Mouse (Mus musculus): ENCODE data around the gene Ampd2. TPM values are rescaled to one million over a fixed set of nuclear protein-coding genes. Genes with fewer than 3 reads are reported as not detected.

The Ampd2 gene
- polyA plus RNA-seq (2015; fragmentation: Nextera tagmentation; extraction: Ambion mirVana), result 48.5 and 49.2 TPM in 2 replicates

- under 1% methylated on average over 29 of the region's 29 CpGs for WGBS
- H3K4me3 ChIP-seq, result peak within 1 kb of the TSS; percentile 68
- no peaks in the 10 kb centered on the region for H3K36me3 ChIP-seq
- H3K4me2 ChIP-seq (replicated peaks), result peak within 1 kb of the TSS; percentile 100
- H3K27me3 ChIP-seq, result no peaks in the 10 kb centered on the region
- peaks cover 63% of the 10 kb centered on the region for H3K4me1 ChIP-seq
- no peaks in the 10 kb centered on the region for H3K9me3 ChIP-seq
- peak; percentile 24 for ATAC-seq (ENCODE audit: low FRiP score, low read depth)
- peak within 1 kb of the TSS; percentile 81 for H3K9ac ChIP-seq
- peak within 1 kb of the TSS; percentile 88 for H3K27ac ChIP-seq
Observed at GRCm38 (mm10) chr3:108086470-108086979, at the start of gene Ampd2. Gene Ampd2, minus strand, starts transcription at chr3:108086651.

GRCm38 (mm10) chr3:108134701-108135100 lies 48.2 kb upstream of the Ampd2 start:
- peaks cover 6% of the 10 kb centered on the region; the same call in 1 of the 2 replicates for H3K4me1 ChIP-seq
- no peak for ATAC-seq (ENCODE audit: low FRiP score, low read depth)
- H3K27ac ChIP-seq, result no peak overlapping the region
- no peak overlapping the region for H3K4me2 ChIP-seq (replicated peaks)
- no peak overlapping the region for H3K9ac ChIP-seq
- no peaks in the 10 kb centered on the region for H3K27me3 ChIP-seq
- no peak overlapping the region for H3K4me3 ChIP-seq
- H3K9me3 ChIP-seq, result no peaks in the 10 kb centered on the region
- H3K36me3 ChIP-seq, result peaks cover 11% of the 10 kb centered on the region; the same call in 1 of the 2 replicates
- WGBS, result 85% methylated on average over 11 of the region's 11 CpGs

- H3K9ac ChIP-seq, result no peak overlapping the region
- H3K4me3 ChIP-seq, result no peak overlapping the region
- no peaks in the 10 kb centered on the region for H3K27me3 ChIP-seq
- 92% methylated on average over 1 of the region's 1 CpGs for WGBS
- peaks cover 7% of the 10 kb centered on the region; the same call in 1 of the 2 replicates for H3K36me3 ChIP-seq
- H3K9me3 ChIP-seq, result no peaks in the 10 kb centered on the region
- ATAC-seq (ENCODE audit: low FRiP score, low read depth), result no peak
- H3K4me2 ChIP-seq (replicated peaks), result no peak overlapping the region
- no peak overlapping the region for H3K27ac ChIP-seq
- H3K4me1 ChIP-seq, result peaks cover 23% of the 10 kb centered on the region
Observed at GRCm38 (mm10) chr3:108132484-108132883, 46.0 kb upstream of the Ampd2 start.

GRCm38 (mm10) chr3:108131821-108132220 lies 45.4 kb upstream of the Ampd2 start:
- peaks cover 23% of the 10 kb centered on the region for H3K4me1 ChIP-seq
- no peaks in the 10 kb centered on the region for H3K27me3 ChIP-seq
- whole genome bisulfite sequencing, result 72% methylated on average over 1 of the region's 1 CpGs
- H3K9me3 ChIP-seq, result no peaks in the 10 kb centered on the region
- H3K4me2 ChIP-seq (replicated peaks), result no peak overlapping the region
- no peak overlapping the region for H3K4me3 ChIP-seq
- H3K36me3 ChIP-seq, result 0 out of 2 replicates have a peak, but pooled peaks cover 2% of the 10 kb centered on the region
- no peak overlapping the region for H3K27ac ChIP-seq
- H3K9ac ChIP-seq, result no peak overlapping the region
- ATAC-seq (ENCODE audit: low FRiP score, low read depth), result no peak

- no peaks in the 10 kb centered on the region for H3K9me3 ChIP-seq
- no peak for ATAC-seq (ENCODE audit: low FRiP score, low read depth)
- H3K9ac ChIP-seq, result no peak overlapping the region
- no peak overlapping the region for H3K4me3 ChIP-seq
- H3K36me3 ChIP-seq, result no peaks in the 10 kb centered on the region
- H3K4me2 ChIP-seq (replicated peaks), result no peak overlapping the region
- H3K27ac ChIP-seq, result no peak overlapping the region
- 94% methylated on average over 5 of the region's 5 CpGs for WGBS
- peaks cover 23% of the 10 kb centered on the region for H3K4me1 ChIP-seq
- no peaks in the 10 kb centered on the region for H3K27me3 ChIP-seq
Observed at GRCm38 (mm10) chr3:108131216-108131615, 44.8 kb upstream of the Ampd2 start.

GRCm38 (mm10) chr3:108129804-108130203 lies 43.4 kb upstream of the Ampd2 start:
- H3K27ac ChIP-seq, result no peak overlapping the region
- ATAC-seq (ENCODE audit: low FRiP score, low read depth), result no peak
- H3K9ac ChIP-seq, result no peak overlapping the region
- H3K9me3 ChIP-seq, result no peaks in the 10 kb centered on the region
- peaks cover 17% of the 10 kb centered on the region for H3K4me1 ChIP-seq
- no peaks in the 10 kb centered on the region for H3K27me3 ChIP-seq
- no peak overlapping the region for H3K4me2 ChIP-seq (replicated peaks)
- H3K36me3 ChIP-seq, result no peaks in the 10 kb centered on the region
- WGBS, result 85% methylated on average over 4 of the region's 4 CpGs
- H3K4me3 ChIP-seq, result no peak overlapping the region

- Histone ChIP-seq H3K4me1 (peaks cover 17% of the 10 kb centered on the region), H3K9me3 (no peaks in the 10 kb centered on the region), H3K27ac (no peak overlapping the region), H3K27me3 (no peaks in the 10 kb centered on the region), H3K4me3 (no peak overlapping the region), H3K9ac (no peak overlapping the region), H3K36me3 (no peaks in the 10 kb centered on the region), H3K4me2 (replicated peaks) (no peak overlapping the region)
- ATAC-seq (ENCODE audit: low FRiP score, low read depth), result no peak
- 84% methylated on average over 4 of the region's 4 CpGs for WGBS
Observed at GRCm38 (mm10) chr3:108129367-108129766, 42.9 kb upstream of the Ampd2 start.

GRCm38 (mm10) chr3:108128520-108128919 lies 42.1 kb upstream of the Ampd2 start:
- 0 out of 2 replicates have a peak overlapping the region, but pooled peaks have one; percentile 18 for H3K27ac ChIP-seq
- ATAC-seq (ENCODE audit: low FRiP score, low read depth), result no peak
- WGBS, result 71% methylated on average over 5 of the region's 5 CpGs

GRCm38 (mm10) chr3:108126327-108126726 lies 39.9 kb upstream of the Ampd2 start:
- no peak for ATAC-seq (ENCODE audit: low FRiP score, low read depth)
- no peaks in the 10 kb centered on the region for H3K9me3 ChIP-seq
- 82% methylated on average over 3 of the region's 3 CpGs for WGBS
- peaks cover 17% of the 10 kb centered on the region for H3K4me1 ChIP-seq
- no peak overlapping the region for H3K9ac ChIP-seq
- no peaks in the 10 kb centered on the region for H3K27me3 ChIP-seq
- peaks cover 16% of the 10 kb centered on the region for H3K36me3 ChIP-seq
- no peak overlapping the region for H3K27ac ChIP-seq
- H3K4me2 ChIP-seq (replicated peaks), result no peak overlapping the region
- H3K4me3 ChIP-seq, result no peak overlapping the region

More at GRCm38 (mm10) chr3:108128520-108128919, 42.1 kb upstream of the Ampd2 start:
- H3K4me1 ChIP-seq, result peaks cover 17% of the 10 kb centered on the region
- no peaks in the 10 kb centered on the region for H3K27me3 ChIP-seq
- no peak overlapping the region for H3K9ac ChIP-seq
- H3K36me3 ChIP-seq, result peaks cover under 1% of the 10 kb centered on the region; the same call in 1 of the 2 replicates
- no peak overlapping the region for H3K4me2 ChIP-seq (replicated peaks)
- no peaks in the 10 kb centered on the region for H3K9me3 ChIP-seq
- no peak overlapping the region for H3K4me3 ChIP-seq

GRCm38 (mm10) chr3:108124131-108124530 lies 37.7 kb upstream of the Ampd2 start:
- Histone ChIP-seq H3K27me3 (no peaks in the 10 kb centered on the region), H3K4me3 (no peak overlapping the region), H3K4me2 (replicated peaks) (no peak overlapping the region), H3K36me3 (peaks cover 33% of the 10 kb centered on the region), H3K9me3 (no peaks in the 10 kb centered on the region), H3K9ac (no peak overlapping the region), H3K4me1 (peaks cover 13% of the 10 kb centered on the region), H3K27ac (no peak overlapping the region)
- no peak for ATAC-seq (ENCODE audit: low FRiP score, low read depth)
- 56% methylated on average over 1 of the region's 1 CpGs for WGBS

GRCm38 (mm10) chr3:108123242-108123641 lies 36.8 kb upstream of the Ampd2 start:
- Histone ChIP-seq H3K27me3 (no peaks in the 10 kb centered on the region), H3K4me2 (replicated peaks) (no peak overlapping the region), H3K27ac (no peak overlapping the region), H3K9ac (no peak overlapping the region), H3K4me1 (peaks cover 4% of the 10 kb centered on the region), H3K9me3 (no peaks in the 10 kb centered on the region), H3K36me3 (peaks cover 42% of the 10 kb centered on the region), H3K4me3 (no peak overlapping the region)
- WGBS, result 93% methylated on average over 5 of the region's 5 CpGs
- ATAC-seq (ENCODE audit: low FRiP score, low read depth), result no peak

GRCm38 (mm10) chr3:108121101-108121500 lies 34.6 kb upstream of the Ampd2 start:
- Histone ChIP-seq H3K27ac (no peak overlapping the region), H3K4me3 (no peak overlapping the region), H3K4me1 (no peaks in the 10 kb centered on the region), H3K9me3 (no peaks in the 10 kb centered on the region), H3K4me2 (replicated peaks) (no peak overlapping the region), H3K9ac (no peak overlapping the region), H3K36me3 (peaks cover 54% of the 10 kb centered on the region), H3K27me3 (no peaks in the 10 kb centered on the region)
- whole genome bisulfite sequencing, result 88% methylated on average over 3 of the region's 3 CpGs
- no peak for ATAC-seq (ENCODE audit: low FRiP score, low read depth)

GRCm38 (mm10) chr3:108117465-108117864 lies 31.0 kb upstream of the Ampd2 start:
- Histone ChIP-seq H3K9ac (no peak overlapping the region), H3K9me3 (no peaks in the 10 kb centered on the region), H3K4me1 (no peaks in the 10 kb centered on the region), H3K4me2 (replicated peaks) (no peak overlapping the region), H3K36me3 (peaks cover 68% of the 10 kb centered on the region), H3K27me3 (no peaks in the 10 kb centered on the region), H3K27ac (no peak overlapping the region), H3K4me3 (no peak overlapping the region)
- WGBS, result 90% methylated on average over 6 of the region's 6 CpGs
- no peak for ATAC-seq (ENCODE audit: low FRiP score, low read depth)

Measured in limb, embryonic 13.5 days (tissue).